Mouse (Mus musculus) fibroblast of lung, adult 2 months (primary cell): ENCODE measurements around the gene Wfikkn1.

Experiments
- DNase-seq: peaks from one replicate; pipeline ENCODE4 v3.0.0-alpha.2; 2011; ENCODE audit warnings: low read depth

Gene Wfikkn1

GRCm38 (mm10) chr17:25836397-25837075 lies 44.1 kb downstream of the Wfikkn1 start:
- DNase-seq = no peak

GRCm38 (mm10) chr17:25835816-25836215 lies 44.8 kb downstream of the Wfikkn1 start:
- no peak for DNase-seq

GRCm38 (mm10) chr17:25835301-25835700 lies 45.4 kb downstream of the Wfikkn1 start:
- DNase-seq = no peak

- DNase-seq = no peak
These were observed 45.9 kb downstream of the Wfikkn1 start for GRCm38 (mm10) chr17:25834595-25835222.

GRCm38 (mm10) chr17:25833961-25834594 lies 46.6 kb downstream of the Wfikkn1 start:
- no peak for DNase-seq

GRCm38 (mm10) chr17:25833291-25833663 lies 47.4 kb downstream of the Wfikkn1 start, which contains the start of gene Stub1:
Gene Stub1, minus strand, starts transcription at chr17:25833404.
- DNase-seq = peak; percentile 89

GRCm38 (mm10) chr17:25832436-25833290 lies 48.0 kb downstream of the Wfikkn1 start:
- peak; percentile 98 for DNase-seq

- DNase-seq = no peak
These were observed 49.0 kb downstream of the Wfikkn1 start for GRCm38 (mm10) chr17:25831451-25832281.

GRCm38 (mm10) chr17:25830806-25831431 lies 49.7 kb downstream of the Wfikkn1 start:
- no peak for DNase-seq

- DNase-seq = no peak
These were observed 50.4 kb downstream of the Wfikkn1 start for GRCm38 (mm10) chr17:25830200-25830753.

- DNase-seq = no peak
These were observed 51.1 kb downstream of the Wfikkn1 start for GRCm38 (mm10) chr17:25829558-25830017.

GRCm38 (mm10) chr17:25828712-25829557 lies 51.7 kb downstream of the Wfikkn1 start, which contains the start of gene Jmjd8:
Gene Jmjd8, plus strand, starts transcription at chr17:25828867.
- DNase-seq = no peak

- DNase-seq = no peak
These were observed 52.4 kb downstream of the Wfikkn1 start for GRCm38 (mm10) chr17:25828223-25828594.
